In the genomic region with DNA sequence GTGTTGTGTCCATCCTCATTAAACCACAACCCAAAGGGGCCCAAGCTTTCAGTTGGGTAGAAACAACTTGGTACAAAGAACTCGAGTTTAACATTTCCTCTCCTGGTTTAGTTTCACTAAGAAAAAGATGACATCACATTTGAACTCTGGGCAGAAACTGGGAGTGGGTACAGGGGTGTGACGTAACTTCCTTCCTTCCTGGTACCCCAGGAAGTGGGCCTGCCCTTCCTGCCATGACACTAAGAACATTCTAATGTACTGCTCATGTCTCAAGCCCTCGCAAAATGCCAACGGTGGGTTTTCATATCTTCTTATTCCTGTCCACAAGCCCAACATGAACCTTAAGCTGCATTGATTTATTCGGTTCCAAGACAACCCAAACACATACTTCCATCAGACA, we compare ENCODE assay signal across 27 mouse cellular contexts.
"Had no signal": no experiment of that assay in that cellular context is flagged by ENCODE, and none has a peak within 500 bp of the region (broad histone marks: within the 10 kb centered on the region; RNA-seq: fewer than 3 reads in every experiment).

No protein-coding gene starts in this region.

- DNase-seq: cerebellum, adult 2 months; cerebellum, adult 8-10 months; cerebellum, adult 9-10 months; cerebellum, adult 9-11 months; cerebellum, postnatal 14 days; cerebellum, postnatal 25 days; cerebellum, postnatal 36 days; embryo, embryonic 11 days; forebrain, postnatal 0 days; gastrocnemius, adult 2 months; gastrocnemius, postnatal 10 days; gastrocnemius, postnatal 14 days; gastrocnemius, postnatal 25 days; gastrocnemius, postnatal 36 days; heart, adult 18-20 months; heart, adult 2 months had no signal

- H3K4me2 ChIP-seq: embryonic facial prominence, embryonic 12.5 days; embryonic facial prominence, embryonic 13.5 days; embryonic facial prominence, embryonic 15.5 days; forebrain, embryonic 12.5 days; forebrain, embryonic 13.5 days; forebrain, embryonic 15.5 days had no signal

- H3K4me1 ChIP-seq: embryonic facial prominence, embryonic 10.5 days; embryonic facial prominence, embryonic 12.5 days; embryonic facial prominence, embryonic 13.5 days; embryonic facial prominence, embryonic 15.5 days; forebrain, embryonic 15.5 days had no signal

- H3K27me3 ChIP-seq: embryonic facial prominence, embryonic 12.5 days; embryonic facial prominence, embryonic 13.5 days; embryonic facial prominence, embryonic 15.5 days; forebrain, embryonic 12.5 days; forebrain, embryonic 13.5 days; forebrain, embryonic 15.5 days had no signal

- H3K4me3 ChIP-seq: embryonic facial prominence, embryonic 10.5 days; embryonic facial prominence, embryonic 12.5 days; embryonic facial prominence, embryonic 13.5 days; embryonic facial prominence, embryonic 15.5 days; erythroblast, embryonic 14.5 days; forebrain, embryonic 10.5 days; forebrain, embryonic 12.5 days; forebrain, embryonic 13.5 days; forebrain, embryonic 15.5 days; gastrocnemius, adult 2 months; heart, adult 2 months had no signal

- H3K9me3 ChIP-seq: embryonic facial prominence, embryonic 10.5 days; embryonic facial prominence, embryonic 12.5 days; embryonic facial prominence, embryonic 13.5 days; embryonic facial prominence, embryonic 15.5 days; forebrain, embryonic 10.5 days; forebrain, embryonic 12.5 days; forebrain, embryonic 13.5 days; forebrain, embryonic 15.5 days had no signal

- H3K9ac ChIP-seq: embryonic facial prominence, embryonic 12.5 days; embryonic facial prominence, embryonic 13.5 days; embryonic facial prominence, embryonic 15.5 days; forebrain, embryonic 12.5 days; forebrain, embryonic 13.5 days; forebrain, embryonic 15.5 days; forebrain, postnatal 0 days had no signal

- H3K27ac ChIP-seq: embryonic facial prominence, embryonic 10.5 days; embryonic facial prominence, embryonic 12.5 days; embryonic facial prominence, embryonic 13.5 days; embryonic facial prominence, embryonic 15.5 days; forebrain, embryonic 10.5 days; forebrain, embryonic 12.5 days; forebrain, embryonic 13.5 days; forebrain, embryonic 15.5 days; gastrocnemius, adult 2 months; heart, adult 2 months had no signal

- ATAC-seq: forebrain, embryonic 13.5 days; forebrain, embryonic 14.5 days; forebrain, embryonic 15.5 days; forebrain, embryonic 16.5 days; forebrain, postnatal 0 days had no signal

- H3K36me3 ChIP-seq: embryonic facial prominence, embryonic 10.5 days; embryonic facial prominence, embryonic 12.5 days; embryonic facial prominence, embryonic 13.5 days; embryonic facial prominence, embryonic 15.5 days; forebrain, embryonic 10.5 days; forebrain, embryonic 12.5 days; forebrain, embryonic 15.5 days had no signal
